Mouse (Mus musculus): ENCODE results near the gene Slc30a1. TPM values are rescaled to one million over a fixed set of nuclear protein-coding genes. Genes with fewer than 3 reads are reported as not detected.

Slc30a1 gene
- 3.4 and 3.7 TPM in 2 replicates for polyA plus RNA-seq (2015; fragmentation: Nextera tagmentation; extraction: Ambion mirVana)

GRCm38 (mm10) chr1:191906571-191907430 lies at the start of gene Slc30a1:
TSS of gene Slc30a1 (plus strand) at chr1:191906767.
- peak within 1 kb of the TSS; percentile 96 for H3K4me3 ChIP-seq
- peak within 1 kb of the TSS; percentile 83 for H3K9ac ChIP-seq (replicated peaks)
- peaks cover 47% of the 10 kb centered on the region for H3K4me1 ChIP-seq
- peak within 1 kb of the TSS; percentile 92 for H3K4me2 ChIP-seq (replicated peaks)
- no peaks in the 10 kb centered on the region for H3K9me3 ChIP-seq
- peak within 1 kb of the TSS; percentile 82 for H3K27ac ChIP-seq (replicated peaks)
- H3K27me3 ChIP-seq: no peaks in the 10 kb centered on the region
- H3K36me3 ChIP-seq: peaks cover 10% of the 10 kb centered on the region; the same call in 1 of the 2 replicates
- ATAC-seq (replicated peaks): peak; percentile 99
- under 1% methylated on average over 100 of the region's 104 CpGs for WGBS

GRCm38 (mm10) chr1:191856886-191857651 lies 49.5 kb upstream of the Slc30a1 start:
- no peaks in the 10 kb centered on the region for H3K36me3 ChIP-seq
- H3K27ac ChIP-seq (replicated peaks): no peak overlapping the region
- no peak overlapping the region for H3K9ac ChIP-seq (replicated peaks)
- no peak overlapping the region for H3K4me3 ChIP-seq
- no peaks in the 10 kb centered on the region for H3K27me3 ChIP-seq
- no peaks in the 10 kb centered on the region for H3K4me1 ChIP-seq
- no peak overlapping the region for H3K4me2 ChIP-seq (replicated peaks)
- ATAC-seq (replicated peaks): no peak
- WGBS: 80% methylated on average over 5 of the region's 5 CpGs
- H3K9me3 ChIP-seq: no peaks in the 10 kb centered on the region

- H3K9ac ChIP-seq (replicated peaks): no peak overlapping the region
- H3K4me2 ChIP-seq (replicated peaks): no peak overlapping the region
- no peaks in the 10 kb centered on the region for H3K27me3 ChIP-seq
- H3K36me3 ChIP-seq: no peaks in the 10 kb centered on the region
- H3K9me3 ChIP-seq: no peaks in the 10 kb centered on the region
- no peak for ATAC-seq (replicated peaks)
- H3K4me1 ChIP-seq: no peaks in the 10 kb centered on the region
- H3K27ac ChIP-seq (replicated peaks): no peak overlapping the region
- H3K4me3 ChIP-seq: no peak overlapping the region
Observed at GRCm38 (mm10) chr1:191858136-191858535, 48.4 kb upstream of the Slc30a1 start.

- Histone ChIP-seq H3K36me3 (no peaks in the 10 kb centered on the region), H3K4me1 (no peaks in the 10 kb centered on the region), H3K27ac (replicated peaks) (no peak overlapping the region), H3K4me2 (replicated peaks) (no peak overlapping the region), H3K27me3 (no peaks in the 10 kb centered on the region), H3K4me3 (no peak overlapping the region), H3K9me3 (no peaks in the 10 kb centered on the region), H3K9ac (replicated peaks) (no peak overlapping the region)
- ATAC-seq (replicated peaks): no peak
- WGBS: 85% methylated on average over 3 of the region's 3 CpGs
Observed at GRCm38 (mm10) chr1:191859847-191860246, 46.7 kb upstream of the Slc30a1 start.

GRCm38 (mm10) chr1:191861247-191861646 lies 45.3 kb upstream of the Slc30a1 start:
- Histone ChIP-seq H3K36me3 (no peaks in the 10 kb centered on the region), H3K27me3 (no peaks in the 10 kb centered on the region), H3K9ac (replicated peaks) (no peak overlapping the region), H3K27ac (replicated peaks) (no peak overlapping the region), H3K4me1 (no peaks in the 10 kb centered on the region), H3K4me3 (no peak overlapping the region), H3K4me2 (replicated peaks) (no peak overlapping the region), H3K9me3 (no peaks in the 10 kb centered on the region)
- ATAC-seq (replicated peaks): no peak
- 86% methylated on average over 5 of the region's 5 CpGs for WGBS

GRCm38 (mm10) chr1:191863833-191864550 lies 42.6 kb upstream of the Slc30a1 start:
- Histone ChIP-seq H3K27ac (replicated peaks) (no peak overlapping the region), H3K4me1 (no peaks in the 10 kb centered on the region)
- no peak for ATAC-seq (replicated peaks)

GRCm38 (mm10) chr1:191864551-191865027 lies 42.0 kb upstream of the Slc30a1 start:
- WGBS: 81% methylated on average over 8 of the region's 8 CpGs
- H3K27me3 ChIP-seq: no peaks in the 10 kb centered on the region
- no peak for ATAC-seq (replicated peaks)

More at GRCm38 (mm10) chr1:191863833-191864550, 42.6 kb upstream of the Slc30a1 start:
- Histone ChIP-seq H3K9me3 (no peaks in the 10 kb centered on the region), H3K9ac (replicated peaks) (no peak overlapping the region), H3K27me3 (no peaks in the 10 kb centered on the region), H3K36me3 (no peaks in the 10 kb centered on the region), H3K4me2 (replicated peaks) (no peak overlapping the region), H3K4me3 (no peak overlapping the region)
- WGBS: 65% methylated on average over 4 of the region's 4 CpGs

GRCm38 (mm10) chr1:191872076-191872710 lies 34.4 kb upstream of the Slc30a1 start:
- Histone ChIP-seq H3K27ac (replicated peaks) (no peak overlapping the region), H3K36me3 (no peaks in the 10 kb centered on the region), H3K27me3 (no peaks in the 10 kb centered on the region), H3K9me3 (no peaks in the 10 kb centered on the region), H3K4me1 (no peaks in the 10 kb centered on the region), H3K4me3 (no peak overlapping the region), H3K4me2 (replicated peaks) (no peak overlapping the region), H3K9ac (replicated peaks) (no peak overlapping the region)
- no peak for ATAC-seq (replicated peaks)
- 81% methylated on average over 6 of the region's 6 CpGs for WGBS

More at GRCm38 (mm10) chr1:191864551-191865027, 42.0 kb upstream of the Slc30a1 start:
- Histone ChIP-seq H3K4me3 (no peak overlapping the region), H3K36me3 (no peaks in the 10 kb centered on the region), H3K9me3 (no peaks in the 10 kb centered on the region), H3K27ac (replicated peaks) (no peak overlapping the region), H3K9ac (replicated peaks) (no peak overlapping the region), H3K4me1 (no peaks in the 10 kb centered on the region), H3K4me2 (replicated peaks) (no peak overlapping the region)

- Histone ChIP-seq H3K4me1 (peaks cover 9% of the 10 kb centered on the region; the same call in 1 of the 2 replicates), H3K36me3 (no peaks in the 10 kb centered on the region), H3K4me2 (replicated peaks) (no peak overlapping the region), H3K4me3 (no peak overlapping the region), H3K27ac (replicated peaks) (no peak overlapping the region), H3K9me3 (no peaks in the 10 kb centered on the region), H3K9ac (replicated peaks) (no peak overlapping the region), H3K27me3 (no peaks in the 10 kb centered on the region)
- ATAC-seq (replicated peaks): no peak
- WGBS: 87% methylated on average over 7 of the region's 7 CpGs
Observed at GRCm38 (mm10) chr1:191875006-191875405, 31.6 kb upstream of the Slc30a1 start.

GRCm38 (mm10) chr1:191875683-191876305 lies 30.8 kb upstream of the Slc30a1 start:
- no peak overlapping the region for H3K4me3 ChIP-seq
- no peak overlapping the region for H3K27ac ChIP-seq (replicated peaks)
- no peaks in the 10 kb centered on the region for H3K9me3 ChIP-seq

GRCm38 (mm10) chr1:191877681-191878080 lies 28.9 kb upstream of the Slc30a1 start:
- Histone ChIP-seq H3K9me3 (no peaks in the 10 kb centered on the region), H3K36me3 (no peaks in the 10 kb centered on the region), H3K4me2 (replicated peaks) (no peak overlapping the region), H3K9ac (replicated peaks) (no peak overlapping the region), H3K27ac (replicated peaks) (no peak overlapping the region), H3K27me3 (no peaks in the 10 kb centered on the region), H3K4me1 (peaks cover 9% of the 10 kb centered on the region; the same call in 1 of the 2 replicates), H3K4me3 (no peak overlapping the region)
- WGBS: 78% methylated on average over 10 of the region's 10 CpGs
- ATAC-seq (replicated peaks): no peak

More at GRCm38 (mm10) chr1:191875683-191876305, 30.8 kb upstream of the Slc30a1 start:
- no peak overlapping the region for H3K9ac ChIP-seq (replicated peaks)
- no peaks in the 10 kb centered on the region for H3K27me3 ChIP-seq
- no peak for ATAC-seq (replicated peaks)
- peaks cover 9% of the 10 kb centered on the region; the same call in 1 of the 2 replicates for H3K4me1 ChIP-seq
- no peaks in the 10 kb centered on the region for H3K36me3 ChIP-seq
- H3K4me2 ChIP-seq (replicated peaks): no peak overlapping the region
- 82% methylated on average over 9 of the region's 9 CpGs for WGBS

Data from forebrain, embryonic 15.5 days (tissue).